Comparison of ENCODE assay signal across 16 mouse cellular contexts in the genomic region with DNA sequence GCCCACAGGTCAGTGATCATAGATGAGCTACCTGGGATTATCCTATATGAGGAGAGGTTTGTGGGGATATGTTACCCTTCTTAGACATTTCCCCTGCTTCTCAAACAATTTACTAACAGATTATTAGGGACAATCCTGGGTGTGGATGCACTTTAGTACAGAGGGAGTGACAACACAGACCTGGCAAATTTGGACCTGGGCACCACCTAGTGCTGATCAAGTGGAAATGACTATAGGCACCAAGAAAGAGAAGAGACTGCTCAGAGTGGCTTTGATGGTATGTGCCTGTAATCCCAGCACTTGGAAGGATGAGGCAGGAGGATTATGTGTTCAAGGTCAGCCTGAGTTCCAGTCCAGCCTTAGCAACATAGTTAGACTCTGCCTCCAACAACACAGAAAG. TPM values are rescaled to one million over a fixed set of nuclear protein-coding genes. Genes with fewer than 3 reads are reported as not detected.
DNase-seq lines count a peak whose midpoint lies in the region; ATAC-seq and TF ChIP-seq lines count a peak whose summit lies in the region.
"Had no signal": no experiment of that assay in that cellular context is flagged by ENCODE, and none has a peak within 500 bp of the region (broad histone marks: within the 10 kb centered on the region; RNA-seq: fewer than 3 reads in every experiment).

No protein-coding gene starts in this region.

- H3K79me2 ChIP-seq in CH12.LX (replicated peaks; ENCODE audit: control insufficient read depth, extremely low read depth, insufficient read depth, poor library complexity, severe bottlenecking), result no peaks in the 10 kb centered on the region

- TF ChIP-seq POLR2A in CH12.LX (IDR thresholded peaks at IDR 0.05; ENCODE audit: low read depth, low read length), result no peak

- TF ChIP-seq CTCF in forebrain, postnatal 0 days (IDR thresholded peaks at IDR 0.05; ENCODE audit: low read depth), result 0 out of 2 replicates have a peak, but pooled peaks have one; percentile 31
- peak in 1 of 2 experiments; percentile 53; a peak in 1 of 4 replicates for TF ChIP-seq CTCF in CH12.LX (conservative IDR thresholded peaks at IDR 0.05 in 1 of 2, IDR thresholded peaks at IDR 0.05 in 1 of 2; ENCODE audit: low read depth in 2 of 2, low read length in 2 of 2)

- intact Hi-C loops in left cerebral cortex, postnatal 14 days (cut with DNase I), result loop anchor here (5.0 kb wide), 1 partner anchor 102 kb away; no protein-coding TSS in a partner anchor

- in situ Hi-C loops in CH12.LX (cut with MboI; ENCODE audit: low pct_ligation_motif_present, low pct_unique_long_range_greater_than_20kb, low sequenced_read_pairs), result no loop called here

- H3K4me1 ChIP-seq in forebrain, postnatal 0 days (ENCODE audit: insufficient read depth), result no peaks in the 10 kb centered on the region
- H3K4me1 ChIP-seq in forebrain, embryonic 13.5 days, result no peaks in the 10 kb centered on the region
- no peaks in the 10 kb centered on the region for H3K4me1 ChIP-seq in CH12.LX (ENCODE audit: control insufficient read depth in 1 of 2, insufficient read depth in 2 of 2)
- H3K4me1 ChIP-seq: heart, embryonic 12.5 days; hindbrain, embryonic 13.5 days; midbrain, embryonic 13.5 days had no signal

- no peak overlapping the region for H3K4me2 ChIP-seq in forebrain, postnatal 0 days (ENCODE audit: low read depth)
- H3K4me2 ChIP-seq in forebrain, embryonic 13.5 days, result no peak overlapping the region
- no peak overlapping the region for H3K4me2 ChIP-seq in CH12.LX (ENCODE audit: insufficient read depth, low read depth, poor library complexity, severe bottlenecking)
- H3K4me2 ChIP-seq: heart, embryonic 12.5 days; hindbrain, embryonic 13.5 days; midbrain, embryonic 13.5 days had no signal

- no peak overlapping the region for H3K4me3 ChIP-seq in forebrain, postnatal 0 days (ENCODE audit: low read depth, low read length)
- no peak overlapping the region for H3K4me3 ChIP-seq in forebrain, embryonic 13.5 days
- no peak overlapping the region for H3K4me3 ChIP-seq in CH12.LX (replicated peaks in 1 of 3; ENCODE audit: low read depth in 2 of 3, low read length in 2 of 3, poor library complexity in 1 of 3)
- H3K4me3 ChIP-seq: heart, embryonic 12.5 days; hindbrain, embryonic 13.5 days; midbrain, embryonic 13.5 days had no signal

- TF ChIP-seq EP300 in CH12.LX (IDR thresholded peaks at IDR 0.05; ENCODE audit: low read length), result no peak

- H3K9ac ChIP-seq in forebrain, postnatal 0 days, result no peak overlapping the region
- H3K9ac ChIP-seq in forebrain, embryonic 13.5 days, result no peak overlapping the region
- H3K9ac ChIP-seq in CH12.LX (ENCODE audit: insufficient read depth, low read depth), result no peak overlapping the region
- H3K9ac ChIP-seq: heart, embryonic 12.5 days; hindbrain, embryonic 13.5 days; midbrain, embryonic 13.5 days had no signal

- no peak for DNase-seq in forebrain, postnatal 0 days
- peak; percentile 20 to 44 for DNase-seq in kidney, postnatal 25 days
- no peak for DNase-seq in kidney, adult 18-20 months
- no peak for DNase-seq in CH12.LX (ENCODE audit: extremely low read depth)
- DNase-seq in left cerebral cortex, postnatal 14 days (ENCODE audit: low spot score in 2 of 2), result no peak
- DNase-seq in thymus, postnatal 0 days (ENCODE audit: low spot score), result no peak
- DNase-seq: embryo, embryonic 11 days; thymus, postnatal 14 days had no signal

- peak; percentile 58 for TF ChIP-seq RAD21 in CH12.LX (IDR thresholded peaks at IDR 0.05; ENCODE audit: low read depth, low read length)

- no peaks in the 10 kb centered on the region for H3K9me3 ChIP-seq in forebrain, postnatal 0 days (ENCODE audit: low read length)
- H3K9me3 ChIP-seq in forebrain, embryonic 13.5 days (replicated peaks), result no peaks in the 10 kb centered on the region
- H3K9me3 ChIP-seq in CH12.LX (replicated peaks; ENCODE audit: low read length), result peaks cover 2% of the 10 kb centered on the region
- H3K9me3 ChIP-seq: heart, embryonic 12.5 days; hindbrain, embryonic 13.5 days; midbrain, embryonic 13.5 days had no signal

- no peaks in the 10 kb centered on the region for H3K36me3 ChIP-seq in forebrain, postnatal 0 days (ENCODE audit: insufficient read depth)
- no peaks in the 10 kb centered on the region for H3K36me3 ChIP-seq in forebrain, embryonic 13.5 days (ENCODE audit: poor library complexity, severe bottlenecking)
- H3K36me3 ChIP-seq in CH12.LX (replicated peaks in 1 of 2; ENCODE audit: control insufficient read depth in 1 of 2, insufficient read depth in 1 of 2, low read length in 1 of 2), result no peaks in the 10 kb centered on the region
- H3K36me3 ChIP-seq: heart, embryonic 12.5 days; hindbrain, embryonic 13.5 days; midbrain, embryonic 13.5 days had no signal

- no peak for ATAC-seq in forebrain, postnatal 0 days
- ATAC-seq in forebrain, embryonic 13.5 days, result no peak
- ATAC-seq in common myeloid progenitor, adult 5-6 weeks (replicated peaks; ENCODE audit: low read depth, poor library complexity, severe bottlenecking), result 0 out of 2 replicates have a peak, but pooled peaks have one; percentile 47
- ATAC-seq: midbrain, embryonic 13.5 days had no signal

- dilution Hi-C loops in CH12.LX (cut with MboI; ENCODE audit: extremely low pct_ligation_motif_present, extremely low pct_unique_long_range_greater_than_20kb, low sequenced_read_pairs), result no loop called here

- no peak overlapping the region for H3K27ac ChIP-seq in forebrain, postnatal 0 days (ENCODE audit: low read depth, low read length)
- no peak overlapping the region for H3K27ac ChIP-seq in forebrain, embryonic 13.5 days
- no peak overlapping the region for H3K27ac ChIP-seq in CH12.LX (ENCODE audit: insufficient read depth, low read depth)
- H3K27ac ChIP-seq: hindbrain, embryonic 13.5 days; midbrain, embryonic 13.5 days had no signal

- no peaks in the 10 kb centered on the region for H3K27me3 ChIP-seq in forebrain, postnatal 0 days (ENCODE audit: insufficient read depth, low read length)
- no peaks in the 10 kb centered on the region for H3K27me3 ChIP-seq in forebrain, embryonic 13.5 days
- no peaks in the 10 kb centered on the region for H3K27me3 ChIP-seq in CH12.LX (replicated peaks)
- H3K27me3 ChIP-seq: heart, embryonic 12.5 days; midbrain, embryonic 13.5 days had no signal

TF ChIP-seq in CH12.LX, 34 proteins besides CTCF, POLR2A, EP300 and RAD21:
- TF ChIP-seq SMC3 (IDR thresholded peaks at IDR 0.05; ENCODE audit: low read depth, low read length), result peak; percentile 59
- TF ChIP-seq CHD2 (IDR thresholded peaks at IDR 0.05; ENCODE audit: low read length), result no peak
TF ChIP-seq in CH12.LX: peak in this region for 1.

RNA-seq across cellular contexts. Expression of a gene that starts 51.1 kb away (rescaled TPM):
- not detected in 2 replicates for total RNA-seq in forebrain, postnatal 0 days (2014; rRNA removed)
- not detected in 2 replicates for polyA plus RNA-seq in forebrain, postnatal 0 days (2015; fragmentation: Nextera tagmentation; extraction: Ambion mirVana)
- polyA plus RNA-seq in forebrain, embryonic 13.5 days (2015; fragmentation: Nextera tagmentation; extraction: Ambion mirVana), result not detected in 2 replicates
- not detected in 2 replicates for total RNA-seq in CH12.LX (2012; rRNA removed)
- total RNA-seq in CH12.LX (2014; rRNA removed), result not detected in 2 replicates
- not detected in 2 replicates for polyA plus RNA-seq in CH12.LX (2012; ENCODE audit: insufficient read length, low read depth)
- not detected in 2 replicates for total RNA-seq in common myeloid progenitor, adult 5-6 weeks (2017)
- total RNA-seq in left cerebral cortex, postnatal 14 days (2021), result not detected
- polyA plus RNA-seq in thymus, postnatal 0 days (2015; fragmentation: Nextera tagmentation; extraction: Ambion mirVana), result not detected in 2 replicates
- total RNA-seq: adrenal gland, postnatal 36 days; left cerebral cortex, postnatal 25 days had no signal
- polyA plus RNA-seq: heart, embryonic 12.5 days; hindbrain, embryonic 13.5 days; midbrain, embryonic 13.5 days; neural tube, embryonic 14.5 days had no signal

Comparison
In these comparisons a context has a peak if more than half of its experiments do, and no peak if none do; other contexts are left out.
1. DNase-seq: peak in kidney, postnatal 25 days (2 of 2); none in forebrain, postnatal 0 days (single experiment), kidney, adult 18-20 months (single experiment), CH12.LX (single experiment), left cerebral cortex, postnatal 14 days (0 of 2) and thymus, postnatal 0 days (single experiment).